Mouse (Mus musculus): ENCODE data around the gene Tekt3. TPM values are rescaled to one million over a fixed set of nuclear protein-coding genes. Genes with fewer than 3 reads are reported as not detected.

The Tekt3 gene
- polyA plus RNA-seq (2012; rRNA removed), result 0.04 TPM in 1 of 2 replicates, not detected in the other

GRCm38 (mm10) chr11:63061446-63061845 is at the start of gene Tekt3:
TSS of gene Tekt3 (plus strand) at chr11:63061654.

GRCm38 (mm10) chr11:63128784-63129183 is 67.3 kb downstream of the Tekt3 start, which contains the start of gene Pmp22:
TSS of gene Pmp22 (plus strand) at chr11:63128982.

Other genes with a start within 250 kb of the Tekt3 start
- 2.3 and 5.5 TPM in 2 replicates for gene Trim16, start 241.4 kb upstream of the Tekt3 start, polyA plus RNA-seq (2012; rRNA removed)
- 0.28 and 0.50 TPM in 2 replicates for gene Fbxw10, start 214.6 kb upstream of the Tekt3 start, polyA plus RNA-seq (2012; rRNA removed)
- 20.5 and 30.8 TPM in 2 replicates for gene Tvp23b, start 182.2 kb upstream of the Tekt3 start, polyA plus RNA-seq (2012; rRNA removed)
- gene Cdrt4, start 110.5 kb upstream of the Tekt3 start, polyA plus RNA-seq (2012; rRNA removed), result 0.30 and 0.34 TPM in 2 replicates
- 10.5 and 23.5 TPM in 2 replicates for gene Pmp22, start 67.3 kb downstream of the Tekt3 start, polyA plus RNA-seq (2012; rRNA removed)